Mouse (Mus musculus) brain, adult 2 months (tissue): Measurements from ENCODE around the gene Nfxl1.

Source experiments
- DNase-seq: peaks from one replicate; pipeline ENCODE4 v3.0.0; 2011; ENCODE audit warnings: low read depth, low spot score

Gene Nfxl1

GRCm38 (mm10) chr5:72501763-72502162 lies 57.7 kb downstream of the Nfxl1 start:
- no peak for DNase-seq

GRCm38 (mm10) chr5:72498271-72498670 lies 61.2 kb downstream of the Nfxl1 start:
- no peak for DNase-seq

GRCm38 (mm10) chr5:72496756-72497155 lies 62.7 kb downstream of the Nfxl1 start:
- DNase-seq: no peak

- no peak for DNase-seq
Observed at GRCm38 (mm10) chr5:72493906-72494305, 65.6 kb downstream of the Nfxl1 start.

GRCm38 (mm10) chr5:72491232-72491631 lies 68.3 kb downstream of the Nfxl1 start:
- DNase-seq: no peak

- no peak for DNase-seq
Observed at GRCm38 (mm10) chr5:72480456-72480855, 79.0 kb downstream of the Nfxl1 start.

GRCm38 (mm10) chr5:72472317-72473009 lies 87.0 kb downstream of the Nfxl1 start:
- DNase-seq: no peak

- peak; percentile 48 for DNase-seq
Observed at GRCm38 (mm10) chr5:72471746-72472145, 87.7 kb downstream of the Nfxl1 start.

- no peak for DNase-seq
Observed at GRCm38 (mm10) chr5:72464932-72465331, 94.6 kb downstream of the Nfxl1 start.
